Mouse (Mus musculus) adrenal gland, postnatal 10 days (tissue): ENCODE measurements around the gene Rcan2. TPM values are rescaled to one million over a fixed set of nuclear protein-coding genes. Genes with fewer than 3 reads are reported as not detected.

ENCODE experiments used
- DNase-seq: peaks from one replicate; pipeline ENCODE4 v3.0.0; 2021; ENCODE audit warnings: mixed read lengths
- total RNA-seq, 2 experiments: library from RNA; stranded (reverse); gene quantifications; 2 replicates each; pipeline ENCODE4 v1.2.3; 2021

Rcan2 gene
- total RNA-seq, 2 experiments from 2014 or later, result 10.2 to 12.6 TPM

GRCm38 (mm10) chr17:43917143-43917542 lies 116.0 kb downstream of the Rcan2 start:
- no peak for DNase-seq

- DNase-seq, result no peak
These were observed 128.7 kb downstream of the Rcan2 start for GRCm38 (mm10) chr17:43929856-43930255.

GRCm38 (mm10) chr17:43931731-43932130 lies 130.6 kb downstream of the Rcan2 start:
- DNase-seq, result no peak

- DNase-seq, result no peak
These were observed 132.9 kb downstream of the Rcan2 start for GRCm38 (mm10) chr17:43934056-43934455.

GRCm38 (mm10) chr17:43952219-43952618 lies 151.1 kb downstream of the Rcan2 start:
- no peak for DNase-seq

GRCm38 (mm10) chr17:43952661-43953534 lies 151.7 kb downstream of the Rcan2 start:
- DNase-seq, result peak; percentile 7

- DNase-seq, result no peak
These were observed 152.4 kb downstream of the Rcan2 start for GRCm38 (mm10) chr17:43953535-43953918.

- DNase-seq, result no peak
These were observed 158.6 kb downstream of the Rcan2 start for GRCm38 (mm10) chr17:43959797-43960196.

GRCm38 (mm10) chr17:43969943-43970342 lies 168.8 kb downstream of the Rcan2 start:
- DNase-seq, result no peak

GRCm38 (mm10) chr17:43977572-43977971 lies 176.4 kb downstream of the Rcan2 start:
- no peak for DNase-seq

GRCm38 (mm10) chr17:43979925-43980324 lies 178.8 kb downstream of the Rcan2 start:
- DNase-seq, result no peak

GRCm38 (mm10) chr17:43982505-43982904 lies 181.4 kb downstream of the Rcan2 start:
- no peak for DNase-seq

- DNase-seq, result no peak
These were observed 188.3 kb downstream of the Rcan2 start for GRCm38 (mm10) chr17:43989334-43989945.

GRCm38 (mm10) chr17:43990957-43991383 lies 189.8 kb downstream of the Rcan2 start:
- DNase-seq, result no peak

- no peak for DNase-seq
These were observed 192.9 kb downstream of the Rcan2 start for GRCm38 (mm10) chr17:43994080-43994479.

- no peak for DNase-seq
These were observed 196.4 kb downstream of the Rcan2 start for GRCm38 (mm10) chr17:43997514-43997913.

GRCm38 (mm10) chr17:43998095-43998494 lies 196.9 kb downstream of the Rcan2 start:
- no peak for DNase-seq

- no peak for DNase-seq
These were observed 203.2 kb downstream of the Rcan2 start for GRCm38 (mm10) chr17:44004401-44004800.

- DNase-seq, result no peak
These were observed 206.3 kb downstream of the Rcan2 start for GRCm38 (mm10) chr17:44007411-44007810.

GRCm38 (mm10) chr17:44011917-44012316 lies 210.8 kb downstream of the Rcan2 start:
- no peak for DNase-seq

GRCm38 (mm10) chr17:44013756-44014510 lies 212.8 kb downstream of the Rcan2 start:
- no peak for DNase-seq

GRCm38 (mm10) chr17:44016314-44016713 lies 215.2 kb downstream of the Rcan2 start:
- DNase-seq, result no peak

GRCm38 (mm10) chr17:44020707-44021220 lies 219.6 kb downstream of the Rcan2 start:
- DNase-seq, result no peak
